Mouse (Mus musculus) macrophage (primary cell): ENCODE measurements around the gene Pde6g. TPM values are rescaled to one million over a fixed set of nuclear protein-coding genes. Genes with fewer than 3 reads are reported as not detected.

Experiments used
- H3K27ac ChIP-seq: fragments of 350-480 bp; formaldehyde crosslinking; 2 replicates; pipeline ENCODE4 v1.9.0; 2021
- H3K36me3 ChIP-seq: fragments of 350-480 bp; formaldehyde crosslinking; 2 replicates; pipeline ENCODE4 v1.9.0; 2021; ENCODE audit errors: inconsistent target
- H3K4me3 ChIP-seq: fragments of 350-480 bp; formaldehyde crosslinking; 2 replicates; pipeline ENCODE4 v1.9.0; 2021; ENCODE audit errors: inconsistent target
- H3K79me2 ChIP-seq: fragments of 350-480 bp; formaldehyde crosslinking; 2 replicates; pipeline ENCODE4 v1.9.0; 2021; ENCODE audit errors: inconsistent target
- WGBS: methylation state at CpG from one replicate; pipeline ENCODE4 v1.1.7; 2026; ENCODE audit warnings: inconsistent platforms; ENCODE audit not compliant: missing documents; 5-methylcytosine and 5-hydroxymethylcytosine counted together
- polyA plus RNA-seq: library from polyadenylated mRNA; stranded (reverse); fragments of 250-400 nt; gene quantifications from 3 replicates; pipeline ENCODE4 v1.2.4, GENCODE M21; 2018; ENCODE audit warnings: inconsistent platforms

Pde6g gene
- polyA plus RNA-seq, 1 experiment from 2014 or later, result not detected

- H3K79me2 ChIP-seq, result peaks cover 20% of the 10 kb centered on the region; the same call in 1 of the 2 replicates
- peaks cover 18% of the 10 kb centered on the region; the same call in 1 of the 2 replicates for H3K36me3 ChIP-seq
- WGBS, result 5% methylated on average over 10 of the region's 14 CpGs
- H3K4me3 ChIP-seq, result peak overlapping the region; percentile 77
- peak overlapping the region; percentile 67 for H3K27ac ChIP-seq
These were observed 4.1 kb upstream of the Pde6g start for GRCm38 (mm10) chr11:120457370-120457769.

- Histone ChIP-seq H3K79me2 (peaks cover 20% of the 10 kb centered on the region; the same call in 1 of the 2 replicates), H3K27ac (no peak overlapping the region), H3K4me3 (no peak overlapping the region), H3K36me3 (no peaks in the 10 kb centered on the region)
- WGBS, result 97% methylated on average over 6 of the region's 7 CpGs
These were observed 2.1 kb upstream of the Pde6g start for GRCm38 (mm10) chr11:120455413-120455812.

- Histone ChIP-seq H3K27ac (no peak overlapping the region), H3K36me3 (no peaks in the 10 kb centered on the region), H3K4me3 (no peak overlapping the region), H3K79me2 (peaks cover 18% of the 10 kb centered on the region; the same call in 1 of the 2 replicates)
- WGBS, result 89% methylated on average over 4 of the region's 4 CpGs
These were observed 1.7 kb upstream of the Pde6g start for GRCm38 (mm10) chr11:120454965-120455364.

GRCm38 (mm10) chr11:120452246-120452645 lies 1.1 kb downstream of the Pde6g start:
- Histone ChIP-seq H3K79me2 (no peaks in the 10 kb centered on the region), H3K27ac (no peak overlapping the region), H3K4me3 (no peak overlapping the region), H3K36me3 (no peaks in the 10 kb centered on the region)
- 100% methylated on average over 3 of the region's 3 CpGs for WGBS

- no peak overlapping the region for H3K27ac ChIP-seq
- 93% methylated on average over 7 of the region's 7 CpGs for WGBS
- no peaks in the 10 kb centered on the region for H3K79me2 ChIP-seq
- H3K36me3 ChIP-seq, result no peaks in the 10 kb centered on the region
- no peak overlapping the region for H3K4me3 ChIP-seq
These were observed 6.1 kb downstream of the Pde6g start for GRCm38 (mm10) chr11:120447179-120447578.

- no peak overlapping the region for H3K4me3 ChIP-seq
- no peak overlapping the region for H3K27ac ChIP-seq
- WGBS, result 68% methylated on average over 3 of the region's 3 CpGs
- no peaks in the 10 kb centered on the region for H3K79me2 ChIP-seq
- H3K36me3 ChIP-seq, result no peaks in the 10 kb centered on the region
These were observed 7.8 kb downstream of the Pde6g start for GRCm38 (mm10) chr11:120445475-120445874.

- WGBS, result 70% methylated on average over 6 of the region's 6 CpGs
These were observed 9.2 kb downstream of the Pde6g start for GRCm38 (mm10) chr11:120444106-120444505.

GRCm38 (mm10) chr11:120442765-120443280 lies 10.5 kb downstream of the Pde6g start:
- 80% methylated on average over 2 of the region's 3 CpGs for WGBS
- Histone ChIP-seq H3K4me3 (no peak overlapping the region), H3K36me3 (no peaks in the 10 kb centered on the region), H3K79me2 (no peaks in the 10 kb centered on the region), H3K27ac (no peak overlapping the region)

More at GRCm38 (mm10) chr11:120444106-120444505, 9.2 kb downstream of the Pde6g start:
- H3K4me3 ChIP-seq, result no peak overlapping the region
- H3K36me3 ChIP-seq, result no peaks in the 10 kb centered on the region
- H3K79me2 ChIP-seq, result no peaks in the 10 kb centered on the region
- H3K27ac ChIP-seq, result no peak overlapping the region

GRCm38 (mm10) chr11:120442344-120442743 lies 11.0 kb downstream of the Pde6g start, which contains the start of gene Tspan10:
TSS of gene Tspan10 (plus strand) at chr11:120442644.
- no peak within 1 kb of the TSS for H3K4me3 ChIP-seq
- no peaks in the 10 kb centered on the region for H3K36me3 ChIP-seq
- H3K27ac ChIP-seq, result no peak within 1 kb of the TSS
- no peaks in the 10 kb centered on the region for H3K79me2 ChIP-seq
- WGBS, result 97% methylated on average over 3 of the region's 3 CpGs

- Histone ChIP-seq H3K36me3 (peaks cover 21% of the 10 kb centered on the region), H3K27ac (peak overlapping the region; percentile 46), H3K4me3 (peak overlapping the region; percentile 34), H3K79me2 (peaks cover 42% of the 10 kb centered on the region)
- WGBS, result 31% methylated on average over 10 of the region's 12 CpGs
These were observed 15.4 kb downstream of the Pde6g start for GRCm38 (mm10) chr11:120437857-120438385.

GRCm38 (mm10) chr11:120437152-120437856 lies 16.0 kb downstream of the Pde6g start, which contains the start of gene Nploc4:
TSS of gene Nploc4 (minus strand) at chr11:120437708.
- Histone ChIP-seq H3K27ac (peak within 1 kb of the TSS; percentile 46), H3K79me2 (peaks cover 48% of the 10 kb centered on the region), H3K4me3 (peak within 1 kb of the TSS; percentile 74), H3K36me3 (peaks cover 28% of the 10 kb centered on the region)
- under 1% methylated on average over 73 of the region's 77 CpGs for WGBS

GRCm38 (mm10) chr11:120426727-120427126 lies 26.6 kb downstream of the Pde6g start:
- H3K36me3 ChIP-seq, result peaks cover 70% of the 10 kb centered on the region
- WGBS, result 77% methylated on average over 3 of the region's 3 CpGs

GRCm38 (mm10) chr11:120423569-120424295 lies 29.6 kb downstream of the Pde6g start:
- Histone ChIP-seq H3K4me3 (no peak overlapping the region), H3K36me3 (peaks cover 63% of the 10 kb centered on the region), H3K27ac (no peak overlapping the region), H3K79me2 (peaks cover 76% of the 10 kb centered on the region)
- WGBS, result 67% methylated on average over 7 of the region's 9 CpGs

More at GRCm38 (mm10) chr11:120426727-120427126, 26.6 kb downstream of the Pde6g start:
- Histone ChIP-seq H3K79me2 (peaks cover 100% of the 10 kb centered on the region), H3K4me3 (no peak overlapping the region), H3K27ac (no peak overlapping the region)

- no peak overlapping the region for H3K4me3 ChIP-seq
- 67% methylated on average over 13 of the region's 13 CpGs for WGBS
- H3K27ac ChIP-seq, result no peak overlapping the region
- H3K79me2 ChIP-seq, result peaks cover 68% of the 10 kb centered on the region
- peaks cover 63% of the 10 kb centered on the region for H3K36me3 ChIP-seq
These were observed 30.4 kb downstream of the Pde6g start for GRCm38 (mm10) chr11:120422651-120423568.
